Mouse (Mus musculus) midbrain, embryonic 15.5 days (tissue): ENCODE measurements around the gene Arrb2. TPM values are rescaled to one million over a fixed set of nuclear protein-coding genes. Genes with fewer than 3 reads are reported as not detected.

Experiments used
- ATAC-seq: fragments of 200-750 bp; cut with Nextera tagmentation; replicated peaks from 2 replicates; pipeline ENCODE4 v1.8.0; 2017; ENCODE audit warnings: moderate TSS enrichment
- H3K27ac ChIP-seq: fragments of 300-500 bp; sonication (generic); 2 replicates; pipeline ENCODE4 v1.5.1; 2015; ENCODE audit warnings: mild to moderate bottlenecking, inconsistent platforms
- H3K27me3 ChIP-seq: fragments of 300-500 bp; sonication (generic); replicated peaks from 2 replicates; pipeline ENCODE4 v1.6.1; 2015; ENCODE audit warnings: inconsistent platforms
- H3K36me3 ChIP-seq: fragments of 300-500 bp; sonication (generic); replicated peaks from 2 replicates; pipeline ENCODE4 v1.6.1; 2015; ENCODE audit warnings: inconsistent platforms
- H3K4me1 ChIP-seq: fragments of 300-500 bp; sonication (generic); 2 replicates; pipeline ENCODE4 v1.6.1; 2015; ENCODE audit warnings: inconsistent platforms
- H3K4me2 ChIP-seq: fragments of 300-500 bp; sonication (generic); 2 replicates; pipeline ENCODE4 v1.6.1; 2015; ENCODE audit warnings: inconsistent platforms, mild to moderate bottlenecking, moderate library complexity
- H3K4me3 ChIP-seq: fragments of 300-500 bp; sonication (generic); 2 replicates; pipeline ENCODE4 v1.5.1; 2015; ENCODE audit warnings: mild to moderate bottlenecking, inconsistent platforms
- H3K9ac ChIP-seq: fragments of 300-500 bp; sonication (generic); 2 replicates; pipeline ENCODE4 v1.6.1; 2015; ENCODE audit warnings: mild to moderate bottlenecking, inconsistent platforms
- H3K9me3 ChIP-seq: fragments of 300-500 bp; sonication (generic); 2 replicates; pipeline ENCODE4 v1.6.1; 2016; ENCODE audit warnings: inconsistent platforms
- WGBS: fragments of 180-500 bp; shearing (Covaris S2); methylation state at CpG from one replicate; pipeline ENCODE4 v1.1.7; 2015; ENCODE audit warnings: mixed read lengths; 5-methylcytosine and 5-hydroxymethylcytosine counted together
- polyA plus RNA-seq: library from polyadenylated mRNA; unstranded; fragments of >200 nt; fragmentation: Nextera tagmentation; extraction: Ambion mirVana; gene quantifications from 2 replicates; pipeline ENCODE4 v1.2.1, GENCODE M21; 2015

The Arrb2 gene
- polyA plus RNA-seq, 1 experiment from 2014 or later: 53.8 TPM

- WGBS: 27% methylated on average over 5 of the region's 5 CpGs
- Histone ChIP-seq H3K9me3 (no peaks in the 10 kb centered on the region), H3K27ac (peak overlapping the region; percentile 94), H3K36me3 (peaks cover 5% of the 10 kb centered on the region; the same call in 1 of the 2 replicates), H3K4me3 (peak overlapping the region; percentile 89), H3K9ac (peak overlapping the region; percentile 17; the same call in 1 of the 2 replicates), H3K27me3 (no peaks in the 10 kb centered on the region), H3K4me2 (peak overlapping the region; percentile 69), H3K4me1 (peaks cover 37% of the 10 kb centered on the region)
- ATAC-seq: no peak
Observed at GRCm38 (mm10) chr11:70431574-70431973, 861 bp upstream of the Arrb2 start.

- ATAC-seq: no peak
- Histone ChIP-seq H3K27me3 (no peaks in the 10 kb centered on the region), H3K36me3 (peaks cover 17% of the 10 kb centered on the region), H3K4me3 (peak overlapping the region; percentile 89), H3K4me1 (peaks cover 37% of the 10 kb centered on the region), H3K27ac (peak overlapping the region; percentile 94), H3K9me3 (no peaks in the 10 kb centered on the region), H3K4me2 (peak overlapping the region; percentile 69), H3K9ac (peak overlapping the region; percentile 85)
- WGBS: 5% methylated on average over 15 of the region's 15 CpGs
Observed at GRCm38 (mm10) chr11:70432895-70433568, 597 bp downstream of the Arrb2 start.

- H3K4me3 ChIP-seq: peak overlapping the region; percentile 89
- 0 out of 2 replicates have a peak overlapping the region, but pooled peaks have one; percentile 94 for H3K27ac ChIP-seq
- no peaks in the 10 kb centered on the region for H3K9me3 ChIP-seq
- WGBS: 55% methylated on average over 1 of the region's 1 CpGs
- peaks cover 37% of the 10 kb centered on the region for H3K4me1 ChIP-seq
- H3K27me3 ChIP-seq: no peaks in the 10 kb centered on the region
- H3K4me2 ChIP-seq: peak overlapping the region; percentile 69
- H3K9ac ChIP-seq: peak overlapping the region; percentile 85
- ATAC-seq: no peak
- peaks cover 20% of the 10 kb centered on the region for H3K36me3 ChIP-seq
Observed at GRCm38 (mm10) chr11:70433569-70433943, 1.1 kb downstream of the Arrb2 start.

- H3K27ac ChIP-seq: no peak overlapping the region
- no peaks in the 10 kb centered on the region for H3K9me3 ChIP-seq
- H3K4me3 ChIP-seq: peak overlapping the region; percentile 89
- peaks cover 37% of the 10 kb centered on the region for H3K4me1 ChIP-seq
- ATAC-seq: no peak
- H3K4me2 ChIP-seq: peak overlapping the region; percentile 69
- H3K36me3 ChIP-seq: peaks cover 20% of the 10 kb centered on the region
- 85% methylated on average over 3 of the region's 3 CpGs for WGBS
- no peaks in the 10 kb centered on the region for H3K27me3 ChIP-seq
- no peak overlapping the region; the same call in 1 of the 2 replicates for H3K9ac ChIP-seq
Observed at GRCm38 (mm10) chr11:70433951-70434350, 1.5 kb downstream of the Arrb2 start.

GRCm38 (mm10) chr11:70435476-70435875 lies 3.0 kb downstream of the Arrb2 start:
- H3K36me3 ChIP-seq: peaks cover 35% of the 10 kb centered on the region
- no peak for ATAC-seq
- WGBS: 86% methylated on average over 5 of the region's 5 CpGs

GRCm38 (mm10) chr11:70437426-70437825 lies 5.0 kb downstream of the Arrb2 start:
- no peaks in the 10 kb centered on the region for H3K27me3 ChIP-seq
- no peak overlapping the region for H3K9ac ChIP-seq
- H3K36me3 ChIP-seq: peaks cover 44% of the 10 kb centered on the region
- no peak overlapping the region for H3K27ac ChIP-seq
- H3K9me3 ChIP-seq: no peaks in the 10 kb centered on the region
- ATAC-seq: no peak
- H3K4me3 ChIP-seq: no peak overlapping the region
- WGBS: 91% methylated on average over 6 of the region's 6 CpGs
- no peak overlapping the region for H3K4me2 ChIP-seq
- peaks cover 24% of the 10 kb centered on the region for H3K4me1 ChIP-seq

More at GRCm38 (mm10) chr11:70435476-70435875, 3.0 kb downstream of the Arrb2 start:
- Histone ChIP-seq H3K9me3 (no peaks in the 10 kb centered on the region), H3K9ac (0 out of 2 replicates have a peak overlapping the region, but pooled peaks have one; percentile 8), H3K27me3 (no peaks in the 10 kb centered on the region), H3K4me2 (no peak overlapping the region), H3K27ac (no peak overlapping the region), H3K4me3 (no peak overlapping the region), H3K4me1 (peaks cover 37% of the 10 kb centered on the region)

GRCm38 (mm10) chr11:70438728-70439374 lies 6.4 kb downstream of the Arrb2 start:
- peaks cover 45% of the 10 kb centered on the region for H3K36me3 ChIP-seq
- H3K4me3 ChIP-seq: no peak overlapping the region
- H3K9ac ChIP-seq: no peak overlapping the region
- no peak overlapping the region for H3K4me2 ChIP-seq
- ATAC-seq: no peak
- H3K27me3 ChIP-seq: no peaks in the 10 kb centered on the region
- no peaks in the 10 kb centered on the region for H3K9me3 ChIP-seq
- no peak overlapping the region for H3K27ac ChIP-seq
- 90% methylated on average over 7 of the region's 7 CpGs for WGBS
- peaks cover 15% of the 10 kb centered on the region for H3K4me1 ChIP-seq

GRCm38 (mm10) chr11:70440637-70441036 lies 8.2 kb downstream of the Arrb2 start:
- Histone ChIP-seq H3K27ac (no peak overlapping the region), H3K9ac (no peak overlapping the region), H3K4me3 (no peak overlapping the region), H3K36me3 (peaks cover 45% of the 10 kb centered on the region), H3K4me1 (no peaks in the 10 kb centered on the region), H3K27me3 (no peaks in the 10 kb centered on the region), H3K4me2 (no peak overlapping the region), H3K9me3 (no peaks in the 10 kb centered on the region)
- ATAC-seq: no peak
- 89% methylated on average over 4 of the region's 4 CpGs for WGBS

GRCm38 (mm10) chr11:70441882-70442281 lies 9.4 kb downstream of the Arrb2 start:
- Histone ChIP-seq H3K4me1 (no peaks in the 10 kb centered on the region), H3K9me3 (no peaks in the 10 kb centered on the region), H3K36me3 (peaks cover 37% of the 10 kb centered on the region), H3K4me2 (no peak overlapping the region), H3K4me3 (no peak overlapping the region), H3K27ac (no peak overlapping the region), H3K27me3 (no peaks in the 10 kb centered on the region), H3K9ac (no peak overlapping the region)
- no peak for ATAC-seq
- WGBS: 91% methylated on average over 7 of the region's 7 CpGs

GRCm38 (mm10) chr11:70443964-70444363 lies 11.5 kb downstream of the Arrb2 start:
- WGBS: 88% methylated on average over 3 of the region's 3 CpGs
- Histone ChIP-seq H3K27me3 (no peaks in the 10 kb centered on the region), H3K4me3 (no peak overlapping the region), H3K9me3 (no peaks in the 10 kb centered on the region), H3K36me3 (peaks cover 25% of the 10 kb centered on the region), H3K4me1 (no peaks in the 10 kb centered on the region), H3K4me2 (no peak overlapping the region), H3K9ac (no peak overlapping the region), H3K27ac (no peak overlapping the region)
- no peak for ATAC-seq

GRCm38 (mm10) chr11:70444667-70445066 lies 12.2 kb downstream of the Arrb2 start:
- Histone ChIP-seq H3K4me3 (no peak overlapping the region), H3K4me1 (no peaks in the 10 kb centered on the region), H3K4me2 (no peak overlapping the region), H3K27me3 (no peaks in the 10 kb centered on the region), H3K27ac (no peak overlapping the region), H3K9me3 (no peaks in the 10 kb centered on the region), H3K36me3 (peaks cover 18% of the 10 kb centered on the region), H3K9ac (no peak overlapping the region)
- ATAC-seq: no peak
- WGBS: 87% methylated on average over 6 of the region's 6 CpGs

- Histone ChIP-seq H3K36me3 (peaks cover 4% of the 10 kb centered on the region; the same call in 1 of the 2 replicates), H3K4me1 (no peaks in the 10 kb centered on the region; the same call in 1 of the 2 replicates), H3K27me3 (no peaks in the 10 kb centered on the region), H3K4me2 (no peak overlapping the region), H3K9ac (no peak overlapping the region), H3K9me3 (no peaks in the 10 kb centered on the region), H3K27ac (no peak overlapping the region), H3K4me3 (no peak overlapping the region)
- WGBS: 49% methylated on average over 3 of the region's 3 CpGs
- ATAC-seq: no peak
Observed at GRCm38 (mm10) chr11:70446756-70447155, 14.3 kb downstream of the Arrb2 start.
